1 mouse cellular context compared by ENCODE assay signal in genomic region chr14:31000356-31000755, GRCm38 (mm10).
TF ChIP-seq lines count a peak whose summit lies in the region.

No protein-coding gene starts in this region.

TF ChIP-seq in CH12.LX, 34 proteins besides CTCF, POLR2A, EP300 and RAD21 (continued from another document):
- no peak for TF ChIP-seq CHD1 (IDR thresholded peaks at IDR 0.05; ENCODE audit: low read depth, low read length)
- TF ChIP-seq PAX5 (IDR thresholded peaks at IDR 0.05; ENCODE audit: low read length) = no peak
- TF ChIP-seq BHLHE40 (IDR thresholded peaks at IDR 0.05; ENCODE audit: low read depth, low read length) = no peak
- no peak for TF ChIP-seq UBTF (IDR thresholded peaks at IDR 0.05; ENCODE audit: low read depth, low read length)
- no peak for TF ChIP-seq NRF1 (IDR thresholded peaks at IDR 0.05; ENCODE audit: low read depth, low read length)
